Mouse (Mus musculus): ENCODE data around the gene Hhipl2. TPM values are rescaled to one million over a fixed set of nuclear protein-coding genes. Genes with fewer than 3 reads are reported as not detected.
"Not testable (repeated sequence)": the region's sequence is repeated elsewhere in the genome, so short reads cannot be mapped to it uniquely, and the experiment has no call there.

Gene Hhipl2
- 6.2 and 8.6 TPM in 2 replicates for polyA plus RNA-seq (2012; rRNA removed)

DNA sequence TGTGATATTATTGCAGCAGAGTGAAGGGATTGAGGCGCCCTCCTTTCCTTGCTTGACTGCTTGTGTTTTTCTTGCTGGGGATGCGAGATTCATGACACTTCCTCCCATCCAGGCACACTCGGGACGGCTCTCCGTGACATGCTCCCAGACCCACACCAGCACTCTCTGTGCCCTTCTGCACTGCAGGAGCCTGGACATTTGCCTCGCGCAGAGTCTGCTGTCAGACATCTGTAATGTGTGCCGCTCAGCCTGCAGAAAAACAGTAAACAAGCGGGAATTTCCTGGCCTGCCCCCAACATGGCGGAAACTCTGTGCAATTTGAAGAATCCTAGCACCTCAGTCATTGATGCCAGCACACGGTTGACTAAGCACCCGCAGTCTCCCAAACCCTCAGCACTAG lies at the start of gene Hhipl2:
Gene Hhipl2, plus strand, starts transcription at position 343 of the 400 bp plus-strand sequence.
- Histone ChIP-seq H3K36me3 (ENCODE audit: control insufficient read depth, insufficient read depth, low read length) (no peaks in the 10 kb centered on the region), H3K4me3 (ENCODE audit: control insufficient read depth, low read depth, low read length) (peak within 1 kb of the TSS; percentile 73), H3K27me3 (ENCODE audit: control insufficient read depth, insufficient read depth, low read length) (no peaks in the 10 kb centered on the region), H3K27ac (ENCODE audit: control insufficient read depth, insufficient read depth, low read depth, low read length) (no peak within 1 kb of the TSS), H3K4me1 (ENCODE audit: control insufficient read depth, insufficient read depth, low read length) (peaks cover 11% of the 10 kb centered on the region)
- no peak for TF ChIP-seq CTCF (IDR thresholded peaks at IDR 0.05; ENCODE audit: control insufficient read depth, insufficient read depth, insufficient replicate concordance, low read depth, low read length)
- TF ChIP-seq POLR2A (IDR thresholded peaks at IDR 0.05; ENCODE audit: control insufficient read depth, low read depth, low read length) = no peak

DNA sequence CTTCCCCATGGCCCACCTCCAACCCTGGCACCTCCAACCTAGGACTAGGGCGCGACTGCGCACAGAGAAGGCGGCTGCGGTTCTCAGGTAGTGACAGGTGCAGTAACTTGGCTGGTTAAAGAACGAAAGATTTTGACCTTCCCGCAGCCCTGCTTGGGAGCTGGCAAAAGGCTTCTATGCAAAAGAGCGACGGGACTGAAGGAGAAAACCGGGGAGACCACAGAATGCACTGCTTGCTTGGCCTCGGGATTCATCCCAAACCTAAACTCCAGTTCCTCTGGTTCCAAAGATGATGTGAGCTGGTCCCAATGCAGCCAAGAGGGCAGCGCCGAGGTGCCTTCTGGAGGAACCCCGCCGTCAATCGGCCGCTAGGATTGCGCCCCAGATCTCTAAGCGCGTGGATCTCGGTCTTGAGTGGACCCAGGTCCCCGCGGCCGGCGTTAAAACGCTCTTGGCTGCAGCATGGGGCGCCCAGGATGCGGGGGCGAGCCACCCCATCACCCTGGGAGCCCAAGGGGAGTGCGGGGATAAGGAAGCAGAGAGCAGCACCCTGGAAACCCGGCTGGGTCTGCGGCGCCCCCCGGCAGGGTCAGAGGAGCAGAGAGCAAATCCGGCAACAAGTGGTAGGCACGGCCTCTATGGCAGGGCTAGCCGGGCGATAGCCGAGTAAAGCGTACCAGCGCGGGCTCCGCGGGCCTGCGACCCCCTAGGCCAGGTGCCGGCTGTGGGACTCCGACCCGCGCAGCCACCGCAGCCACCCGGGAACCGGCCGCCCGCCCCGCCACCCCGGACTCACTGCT lies 49.2 kb upstream of the Hhipl2 start:
- TF ChIP-seq CTCF (IDR thresholded peaks at IDR 0.05; ENCODE audit: control insufficient read depth, insufficient read depth, insufficient replicate concordance, low read depth, low read length) (no peak), POLR2A (IDR thresholded peaks at IDR 0.05; ENCODE audit: control insufficient read depth, low read depth, low read length) (no peak; the same call in 1 of the 2 replicates)
- H3K36me3 ChIP-seq (ENCODE audit: control insufficient read depth, insufficient read depth, low read length) = no peaks in the 10 kb centered on the region
- peaks cover 15% of the 10 kb centered on the region for H3K4me1 ChIP-seq (ENCODE audit: control insufficient read depth, insufficient read depth, low read length)
- no peaks in the 10 kb centered on the region for H3K27me3 ChIP-seq (ENCODE audit: control insufficient read depth, insufficient read depth, low read length)
- H3K4me3 ChIP-seq (ENCODE audit: control insufficient read depth, low read depth, low read length) = peak overlapping the region; percentile 86
- H3K27ac ChIP-seq (ENCODE audit: control insufficient read depth, insufficient read depth, low read depth, low read length) = no peak overlapping the region

DNA sequence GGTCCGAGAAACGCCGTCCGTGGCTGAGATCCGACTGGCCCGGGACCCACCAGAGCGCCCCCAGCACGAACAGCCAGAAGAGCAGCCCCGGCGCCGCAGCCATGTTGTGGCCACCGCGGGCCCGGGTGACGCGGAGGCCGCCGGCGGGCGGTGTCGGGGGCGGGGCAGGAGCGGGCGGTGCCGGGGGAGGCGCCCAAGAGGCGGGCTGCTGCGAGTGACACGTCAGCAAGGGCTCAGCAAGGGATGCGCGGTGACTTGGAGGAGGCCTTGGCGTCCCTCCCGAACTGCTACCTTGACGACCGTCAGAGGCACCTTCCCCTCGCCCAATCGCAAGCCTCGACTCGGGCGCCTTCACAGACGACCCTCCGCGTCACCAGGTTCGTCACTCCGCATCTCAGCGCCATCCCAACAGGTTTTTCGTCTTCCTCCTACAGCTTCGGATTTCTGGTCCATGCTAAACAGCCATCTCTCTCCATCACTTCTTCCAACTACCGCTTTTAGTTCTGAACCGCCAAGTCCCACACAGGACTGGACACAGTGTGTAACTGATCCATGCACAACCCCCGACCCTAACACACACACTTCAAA lies 48.5 kb upstream of the Hhipl2 start, which contains the start of gene Mia3:
Gene Mia3, minus strand, starts transcription at position 127 of the 588 bp plus-strand sequence.
- no peaks in the 10 kb centered on the region for H3K36me3 ChIP-seq (ENCODE audit: control insufficient read depth, insufficient read depth, low read length)
- H3K27me3 ChIP-seq (ENCODE audit: control insufficient read depth, insufficient read depth, low read length) = no peaks in the 10 kb centered on the region
- peaks cover 15% of the 10 kb centered on the region for H3K4me1 ChIP-seq (ENCODE audit: control insufficient read depth, insufficient read depth, low read length)
- H3K27ac ChIP-seq (ENCODE audit: control insufficient read depth, insufficient read depth, low read depth, low read length) = peak within 1 kb of the TSS; percentile 70; the same call in 1 of the 2 replicates
- peak within 1 kb of the TSS; percentile 86 for H3K4me3 ChIP-seq (ENCODE audit: control insufficient read depth, low read depth, low read length)
- no peak for TF ChIP-seq CTCF (IDR thresholded peaks at IDR 0.05; ENCODE audit: control insufficient read depth, insufficient read depth, insufficient replicate concordance, low read depth, low read length)
- TF ChIP-seq POLR2A (IDR thresholded peaks at IDR 0.05; ENCODE audit: control insufficient read depth, low read depth, low read length) = peak; percentile 84

GRCm38 (mm10) chr1:183374728-183375127 lies 43.3 kb upstream of the Hhipl2 start:
- Histone ChIP-seq H3K27ac (ENCODE audit: control insufficient read depth, insufficient read depth, low read depth, low read length) (no peak overlapping the region), H3K4me1 (ENCODE audit: control insufficient read depth, insufficient read depth, low read length) (peaks cover 9% of the 10 kb centered on the region), H3K4me3 (ENCODE audit: control insufficient read depth, low read depth, low read length) (no peak overlapping the region), H3K36me3 (ENCODE audit: control insufficient read depth, insufficient read depth, low read length) (no peaks in the 10 kb centered on the region), H3K27me3 (ENCODE audit: control insufficient read depth, insufficient read depth, low read length) (no peaks in the 10 kb centered on the region)
- TF ChIP-seq CTCF (IDR thresholded peaks at IDR 0.05; ENCODE audit: control insufficient read depth, insufficient read depth, insufficient replicate concordance, low read depth, low read length) (peak; percentile 53; the same call in 1 of the 2 replicates), POLR2A (IDR thresholded peaks at IDR 0.05; ENCODE audit: control insufficient read depth, low read depth, low read length) (no peak)

DNA sequence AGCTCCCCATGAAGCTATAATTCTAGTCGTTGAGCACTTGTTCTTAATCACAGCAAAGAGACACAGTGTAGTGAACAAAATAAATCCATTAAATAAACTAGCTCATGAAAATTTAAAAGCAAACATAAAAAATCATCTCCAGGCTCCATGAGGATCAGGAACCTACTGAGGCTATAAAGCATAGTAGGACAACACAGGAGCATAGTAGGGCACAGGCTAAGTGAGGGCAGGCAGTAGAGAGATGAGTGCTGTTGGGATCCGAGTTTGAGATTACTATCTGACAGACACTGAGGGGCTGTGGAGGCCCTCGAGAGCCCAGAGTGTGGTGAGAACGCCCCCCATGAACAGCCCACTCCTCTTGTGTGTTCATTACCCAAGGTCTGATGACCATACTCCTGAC lies 41.0 kb upstream of the Hhipl2 start:
- TF ChIP-seq POLR2A (IDR thresholded peaks at IDR 0.05; ENCODE audit: control insufficient read depth, low read depth, low read length) (no peak), CTCF (IDR thresholded peaks at IDR 0.05; ENCODE audit: control insufficient read depth, insufficient read depth, insufficient replicate concordance, low read depth, low read length) (no peak)
- no peaks in the 10 kb centered on the region for H3K27me3 ChIP-seq (ENCODE audit: control insufficient read depth, insufficient read depth, low read length)
- H3K36me3 ChIP-seq (ENCODE audit: control insufficient read depth, insufficient read depth, low read length) = no peaks in the 10 kb centered on the region
- H3K4me3 ChIP-seq (ENCODE audit: control insufficient read depth, low read depth, low read length) = no peak overlapping the region
- H3K4me1 ChIP-seq (ENCODE audit: control insufficient read depth, insufficient read depth, low read length) = peaks cover 2% of the 10 kb centered on the region; the same call in 1 of the 2 replicates
- no peak overlapping the region for H3K27ac ChIP-seq (ENCODE audit: control insufficient read depth, insufficient read depth, low read depth, low read length)

- H3K36me3 ChIP-seq (ENCODE audit: control insufficient read depth, insufficient read depth, low read length) = no peaks in the 10 kb centered on the region
- no peak overlapping the region for H3K4me3 ChIP-seq (ENCODE audit: control insufficient read depth, low read depth, low read length)
- H3K27me3 ChIP-seq (ENCODE audit: control insufficient read depth, insufficient read depth, low read length) = no peaks in the 10 kb centered on the region
- H3K27ac ChIP-seq (ENCODE audit: control insufficient read depth, insufficient read depth, low read depth, low read length) = 0 out of 2 replicates have a peak overlapping the region, but pooled peaks have one; percentile 6
- TF ChIP-seq CTCF (IDR thresholded peaks at IDR 0.05; ENCODE audit: control insufficient read depth, insufficient read depth, insufficient replicate concordance, low read depth, low read length) (no peak), POLR2A (IDR thresholded peaks at IDR 0.05; ENCODE audit: control insufficient read depth, low read depth, low read length) (no peak)
- H3K4me1 ChIP-seq (ENCODE audit: control insufficient read depth, insufficient read depth, low read length) = peaks cover 2% of the 10 kb centered on the region; the same call in 1 of the 2 replicates
Observed at GRCm38 (mm10) chr1:183378321-183378941, 39.6 kb upstream of the Hhipl2 start.

GRCm38 (mm10) chr1:183379376-183379775 lies 38.6 kb upstream of the Hhipl2 start:
- not testable (repeated sequence) for H3K27ac ChIP-seq (ENCODE audit: control insufficient read depth, insufficient read depth, low read depth, low read length); H3K27me3 ChIP-seq (ENCODE audit: control insufficient read depth, insufficient read depth, low read length); H3K4me1 ChIP-seq (ENCODE audit: control insufficient read depth, insufficient read depth, low read length); H3K36me3 ChIP-seq (ENCODE audit: control insufficient read depth, insufficient read depth, low read length); H3K4me3 ChIP-seq (ENCODE audit: control insufficient read depth, low read depth, low read length)

Data from testis, adult 2 months (tissue).